Mouse (Mus musculus): Measurements from ENCODE around the gene Lrrc8c.

Lrrc8c gene

DNA sequence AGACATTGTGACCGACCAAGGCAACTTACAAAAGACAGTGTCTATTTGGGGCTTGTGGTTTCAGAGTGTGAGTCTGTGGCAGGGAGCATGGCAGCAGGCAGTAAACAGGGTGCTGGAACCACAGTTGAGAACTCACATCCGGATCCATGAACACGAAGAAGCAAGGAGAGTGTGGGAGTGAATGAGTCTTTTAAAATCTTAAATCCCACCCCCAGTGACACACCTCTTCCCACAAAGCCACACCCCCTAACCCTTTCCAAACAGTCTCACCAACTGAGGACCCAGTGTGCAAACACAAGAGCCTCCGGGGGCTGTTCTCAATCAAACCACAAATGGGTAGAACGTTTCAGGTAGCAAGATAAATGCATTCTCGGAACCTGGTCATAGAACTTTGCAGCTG lies 37.1 kb downstream of the Lrrc8c start:
- DNase-seq (ENCODE audit: low spot score in 2 of 2) = no peak

- no peak for DNase-seq (ENCODE audit: low spot score in 2 of 2)
These were observed 38.2 kb downstream of the Lrrc8c start for GRCm38 (mm10) chr5:105557346-105557745.

DNA sequence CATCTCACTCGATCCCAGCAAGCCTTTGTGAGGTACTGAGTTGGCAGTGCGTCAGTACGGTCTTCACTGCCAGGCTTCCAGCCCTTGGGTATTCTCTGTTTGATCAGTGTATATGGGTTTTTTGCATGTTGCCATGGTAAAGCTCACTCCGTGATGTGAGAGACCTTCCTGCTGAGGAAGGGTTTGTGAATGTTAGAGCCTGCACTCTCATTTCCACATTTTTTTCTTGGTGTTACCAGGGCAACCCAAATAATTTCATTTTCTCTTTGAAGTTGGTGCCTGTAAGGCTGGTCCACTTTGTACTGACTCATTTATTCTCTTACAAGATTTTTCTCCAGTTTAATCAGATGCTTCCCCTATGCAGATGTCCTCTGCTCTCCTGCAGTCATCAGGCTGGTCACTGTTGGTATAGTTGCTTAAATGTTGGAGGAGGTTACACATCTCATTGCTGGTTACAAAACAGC lies 38.6 kb downstream of the Lrrc8c start:
- no peak for DNase-seq (ENCODE audit: low spot score in 2 of 2)

DNA sequence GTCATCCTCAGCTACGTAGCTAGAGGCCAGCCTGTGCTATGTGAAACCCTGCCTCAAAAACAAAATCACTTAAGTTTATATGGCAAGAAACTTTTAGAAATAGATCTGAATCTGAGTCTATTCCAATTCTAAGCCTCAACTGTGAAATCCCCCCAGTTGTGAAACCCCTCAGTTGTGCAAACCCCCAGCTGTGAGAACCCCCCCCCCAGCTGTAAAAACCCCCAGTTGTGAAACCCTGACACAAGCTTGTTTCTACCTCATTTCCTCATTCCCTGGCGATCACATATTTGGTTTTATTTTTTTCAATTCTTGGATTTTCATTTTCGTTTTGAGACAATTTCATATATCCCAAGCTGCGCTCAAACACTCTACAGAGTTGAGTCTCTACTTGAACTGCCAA lies 39.3 kb downstream of the Lrrc8c start:
- no peak for DNase-seq (ENCODE audit: low spot score in 2 of 2)

GRCm38 (mm10) chr5:105561926-105562325 lies 42.7 kb downstream of the Lrrc8c start:
- DNase-seq (ENCODE audit: low spot score in 2 of 2) = no peak

- no peak for DNase-seq (ENCODE audit: low spot score in 2 of 2)
These were observed 45.6 kb downstream of the Lrrc8c start for GRCm38 (mm10) chr5:105564761-105565160.

GRCm38 (mm10) chr5:105565824-105566223 lies 46.6 kb downstream of the Lrrc8c start:
- no peak for DNase-seq (ENCODE audit: low spot score in 2 of 2)

GRCm38 (mm10) chr5:105566852-105567412 lies 47.7 kb downstream of the Lrrc8c start:
- no peak for DNase-seq (ENCODE audit: low spot score in 2 of 2)

DNA sequence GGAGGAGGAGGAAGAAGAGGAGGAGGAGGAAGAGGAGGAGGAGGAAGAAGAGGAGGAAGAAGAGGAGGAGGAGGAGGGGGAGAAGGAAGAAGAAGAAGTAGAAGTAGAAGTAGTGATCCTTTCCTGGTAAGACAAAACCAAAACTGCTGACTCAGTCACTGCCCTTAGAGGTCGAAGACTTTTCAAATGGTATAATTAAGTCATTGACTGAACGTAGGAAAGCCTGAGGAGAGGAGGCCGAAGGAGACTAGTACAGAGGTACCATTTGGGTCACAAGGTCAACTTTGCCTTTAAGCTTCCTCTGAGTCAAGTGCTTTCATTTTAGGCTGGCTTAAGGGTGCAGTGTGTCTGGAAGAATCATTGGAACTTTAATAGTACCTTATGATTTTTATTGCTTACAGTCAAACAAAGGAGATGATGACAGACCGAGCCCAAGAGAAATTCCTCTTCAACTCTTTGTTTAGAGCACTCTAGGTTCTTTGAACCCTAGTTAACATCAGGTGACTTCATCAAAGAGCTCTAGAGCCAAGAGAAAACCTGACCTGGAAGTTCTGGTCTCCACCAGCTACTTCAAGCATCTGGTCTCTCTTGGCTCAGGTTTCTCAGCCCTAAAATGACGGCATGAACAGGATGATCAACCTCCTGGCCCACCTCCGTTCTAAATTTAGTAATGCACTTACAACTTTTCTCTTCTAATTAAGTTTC lies 49.0 kb downstream of the Lrrc8c start:
- DNase-seq (ENCODE audit: low spot score in 2 of 2) = no peak

DNA sequence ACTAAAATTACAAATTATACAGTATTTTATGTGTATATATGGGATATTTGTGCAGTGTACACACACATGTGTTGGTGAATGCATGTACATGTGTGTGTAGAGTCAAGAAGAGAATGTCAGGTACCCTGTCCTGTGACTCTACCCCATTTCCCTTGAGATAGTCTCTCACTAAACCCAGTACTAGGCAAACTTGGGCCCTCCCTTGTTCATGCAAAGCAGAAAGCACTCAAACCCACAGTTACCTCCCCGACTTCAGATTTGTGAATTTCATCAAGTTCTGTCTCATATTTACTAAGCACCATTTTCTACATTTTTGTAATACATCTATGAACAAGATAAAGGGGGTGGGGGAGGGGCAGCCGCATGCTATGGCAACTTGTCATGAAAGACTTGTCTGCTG lies 50.0 kb downstream of the Lrrc8c start:
- no peak for DNase-seq (ENCODE audit: low spot score in 2 of 2)

- no peak for DNase-seq (ENCODE audit: low spot score in 2 of 2)
These were observed 53.0 kb downstream of the Lrrc8c start for GRCm38 (mm10) chr5:105572160-105572692.

GRCm38 (mm10) chr5:105572876-105573275 lies 53.7 kb downstream of the Lrrc8c start:
- DNase-seq (ENCODE audit: low spot score in 2 of 2) = no peak

GRCm38 (mm10) chr5:105574835-105575234 lies 55.6 kb downstream of the Lrrc8c start:
- DNase-seq (ENCODE audit: low spot score in 2 of 2) = no peak

GRCm38 (mm10) chr5:105575839-105576238 lies 56.7 kb downstream of the Lrrc8c start:
- DNase-seq (ENCODE audit: low spot score in 2 of 2) = no peak

- no peak for DNase-seq (ENCODE audit: low spot score in 2 of 2)
These were observed 61.7 kb downstream of the Lrrc8c start for GRCm38 (mm10) chr5:105580909-105581308.

DNA sequence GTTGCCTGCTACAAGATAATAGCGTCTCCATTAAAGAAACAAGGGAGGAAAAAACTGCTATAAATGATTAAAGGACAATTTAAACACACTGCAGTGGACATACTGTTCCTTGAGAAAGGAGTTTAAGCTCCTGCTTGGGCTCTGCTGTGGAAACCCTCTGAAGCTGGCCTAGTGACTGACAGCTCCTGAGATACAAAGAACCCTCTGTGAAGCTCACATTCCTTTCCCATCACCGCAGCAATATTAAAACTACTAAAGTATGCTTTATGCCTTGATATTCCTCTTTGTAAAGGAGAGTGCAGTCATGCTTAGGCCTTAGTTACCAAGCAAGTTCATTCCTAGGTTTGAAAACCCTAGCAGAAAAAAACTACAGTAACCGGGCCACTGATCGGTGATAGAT lies 66.7 kb downstream of the Lrrc8c start:
- no peak for DNase-seq (ENCODE audit: low spot score in 2 of 2)

DNA sequence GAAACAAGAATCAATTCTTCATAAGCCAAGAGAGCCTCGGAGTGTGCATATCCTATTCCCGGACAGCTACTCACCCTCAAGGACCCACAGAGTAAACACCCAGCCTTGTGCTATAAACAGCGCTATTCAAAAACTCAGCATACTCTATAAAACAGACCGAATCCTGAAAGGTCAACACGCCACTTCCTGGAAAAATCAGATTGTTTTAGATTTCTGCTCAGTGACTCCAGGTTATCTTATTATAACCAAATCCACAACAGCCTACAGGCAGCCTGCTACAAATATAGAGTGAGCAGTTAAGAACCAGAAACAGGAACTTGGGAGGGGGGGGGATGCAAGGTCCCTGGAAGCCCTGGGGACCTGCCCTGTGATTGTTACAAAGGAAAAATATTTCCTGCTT lies 67.5 kb downstream of the Lrrc8c start:
- DNase-seq (ENCODE audit: low spot score in 2 of 2) = no peak

DNA sequence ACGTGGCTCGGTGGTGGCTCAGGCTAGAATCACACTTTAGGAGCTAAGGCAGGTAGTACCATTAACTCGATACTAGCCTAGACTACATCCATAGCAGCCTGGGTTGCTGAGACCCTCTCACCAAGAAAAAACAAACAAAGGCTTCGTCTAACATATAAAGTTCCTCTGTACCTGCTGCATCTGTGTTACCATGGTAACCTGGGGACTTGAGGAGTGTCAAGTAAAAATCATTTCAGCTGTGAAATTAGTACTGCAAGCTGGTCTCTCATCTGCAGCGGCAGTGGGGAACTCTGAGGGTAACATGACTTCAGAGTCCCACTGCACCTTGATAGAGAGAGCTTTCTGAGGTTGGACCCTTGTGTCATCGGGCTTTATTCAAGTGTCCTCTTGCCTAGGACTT lies 68.3 kb downstream of the Lrrc8c start:
- no peak for DNase-seq (ENCODE audit: low spot score in 2 of 2)

DNA sequence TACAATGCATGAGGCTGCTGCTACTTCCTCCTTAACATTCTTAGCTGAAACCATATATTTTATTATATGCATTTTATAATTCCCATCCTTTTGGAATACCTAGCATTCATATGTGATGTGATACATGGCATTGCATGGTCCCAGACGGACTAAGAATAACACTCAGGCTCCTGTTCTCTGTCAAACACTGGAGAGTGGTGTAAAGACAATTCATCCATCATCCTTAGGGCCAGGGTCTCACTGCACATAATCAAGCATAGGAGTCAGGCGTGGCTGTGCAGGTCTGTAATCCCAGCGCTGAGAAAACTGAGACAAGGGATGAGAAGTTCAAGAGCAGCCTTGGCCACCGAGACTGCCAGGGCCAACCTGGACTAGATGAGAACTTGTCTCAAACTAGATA lies 69.5 kb downstream of the Lrrc8c start:
- DNase-seq (ENCODE audit: low spot score in 2 of 2) = no peak

DNA sequence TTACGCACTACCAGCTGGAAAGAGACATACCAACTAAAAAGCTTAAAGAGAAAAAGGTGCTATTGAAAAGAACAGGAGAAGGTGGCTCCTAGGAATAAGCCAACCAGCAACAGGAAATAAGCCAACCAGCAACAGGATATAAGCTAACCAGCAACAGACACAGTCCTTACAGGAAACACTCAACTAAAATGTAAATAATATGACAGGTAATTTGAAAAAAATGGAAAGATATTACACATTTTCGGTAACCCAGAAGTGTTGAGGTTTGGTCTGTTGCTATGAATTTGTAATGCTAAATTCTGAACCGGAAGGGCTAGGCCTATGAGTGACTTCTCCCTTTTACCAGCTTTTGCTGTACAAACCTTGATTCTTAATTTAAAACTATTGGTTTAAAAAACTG lies 69.9 kb downstream of the Lrrc8c start:
- DNase-seq (ENCODE audit: low spot score in 2 of 2) = no peak

DNA sequence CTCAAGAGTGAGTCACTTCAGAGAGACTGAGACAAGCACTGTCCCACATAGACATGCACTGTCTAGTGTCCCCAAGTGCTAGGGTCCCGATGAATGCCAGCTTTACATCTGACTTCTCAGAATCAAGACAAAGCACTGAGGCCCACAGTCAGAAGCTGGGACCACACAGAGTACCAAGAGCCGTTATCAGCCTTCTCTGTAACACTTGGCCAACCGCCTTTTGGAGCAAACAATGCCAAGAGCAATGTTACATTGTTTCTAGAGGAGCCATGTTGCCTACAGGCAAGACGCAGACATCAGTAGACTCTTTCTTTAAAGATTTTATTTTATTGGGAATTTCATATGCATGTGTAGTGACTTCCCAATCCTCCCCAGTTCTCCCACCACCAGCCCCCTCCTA lies 73.2 kb downstream of the Lrrc8c start:
- no peak for DNase-seq (ENCODE audit: low spot score in 2 of 2)

GRCm38 (mm10) chr5:105593630-105594029 lies 74.4 kb downstream of the Lrrc8c start:
- DNase-seq (ENCODE audit: low spot score in 2 of 2) = no peak

- no peak for DNase-seq (ENCODE audit: low spot score in 2 of 2)
These were observed 79.7 kb downstream of the Lrrc8c start for GRCm38 (mm10) chr5:105598866-105599265.

All from urinary bladder, postnatal 36 days (tissue).